Mouse (Mus musculus) ES-Bruce4 (cell line): ENCODE data around the gene Zscan25.

Experiments used
- CTCF ChIP-seq: IDR thresholded peaks from one replicate; pipeline ENCODE4 v1.8.1; 2011; ENCODE audit warnings: low read depth, low read length
- POLR2A ChIP-seq: IDR thresholded peaks from one replicate; pipeline ENCODE4 v1.8.1; 2011; ENCODE audit warnings: low read length; ENCODE audit not compliant: insufficient read depth

DNA sequence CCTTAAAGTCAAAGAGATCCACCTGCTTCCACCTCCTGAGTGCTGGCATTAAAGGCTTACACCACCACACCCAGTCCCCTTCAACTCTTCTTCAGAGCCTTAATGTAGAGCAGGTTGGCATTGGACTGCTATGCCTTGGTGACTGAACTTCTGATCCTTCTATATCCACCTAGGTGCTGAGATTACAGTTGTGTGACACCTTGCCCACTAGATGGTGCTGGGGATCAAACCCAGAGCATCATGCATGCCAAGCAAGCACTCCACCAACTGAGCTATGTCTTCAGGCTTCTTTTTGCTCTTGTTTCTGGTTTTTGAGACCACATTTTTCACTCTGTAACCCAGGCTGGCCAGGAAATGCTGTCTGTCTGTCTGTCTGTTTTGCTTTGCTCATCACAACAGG, 45.7 kb upstream of the Zscan25 start:
- TF ChIP-seq POLR2A (no peak), CTCF (peak; percentile 44)
